ENCODE assay signal across 9 mouse cellular contexts in the genomic region with DNA sequence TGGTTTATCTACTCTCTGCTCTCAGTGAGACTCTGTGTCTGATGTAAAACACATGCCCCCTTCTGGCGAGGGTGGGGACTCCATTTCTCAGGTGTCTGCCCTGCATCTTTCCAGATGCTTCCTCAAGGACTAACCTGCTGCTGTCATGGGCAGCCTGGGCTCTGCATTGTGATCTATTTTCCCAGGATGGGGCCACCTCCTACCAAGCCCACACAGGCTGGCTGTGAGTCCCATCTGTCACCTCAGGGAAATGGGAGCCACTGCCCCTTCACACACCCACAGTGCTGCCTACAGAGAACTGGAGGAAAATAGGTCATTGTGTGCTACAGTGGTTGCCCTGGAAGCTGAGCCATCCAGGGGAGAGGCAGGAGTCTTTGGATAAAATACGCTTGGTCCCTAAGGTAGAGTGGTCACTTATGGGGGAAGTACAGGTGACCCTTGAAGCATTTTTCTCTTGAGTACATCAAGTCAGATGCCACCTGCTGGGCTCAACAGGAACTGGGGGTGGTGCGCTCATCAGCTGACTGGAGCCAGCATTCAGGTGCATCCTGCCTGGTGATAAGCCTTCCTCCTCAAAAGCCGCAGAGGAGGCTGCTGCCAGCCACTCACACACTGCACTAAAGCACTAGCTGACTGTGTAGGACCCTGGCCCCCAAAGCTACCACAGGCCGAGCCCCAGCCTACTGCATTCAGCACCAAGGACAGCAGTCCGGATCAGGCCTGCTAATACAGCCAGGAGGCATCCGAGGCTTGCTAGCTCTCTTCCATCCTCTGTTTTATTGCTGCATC. TPM values are rescaled to one million over a fixed set of nuclear protein-coding genes. Genes with fewer than 3 reads are reported as not detected.
A peak's percentile ranks its signal among the peaks of the same experiment; 100 is the strongest.
DNase-seq lines count a peak whose midpoint lies in the region; ATAC-seq and TF ChIP-seq lines count a peak whose summit lies in the region.
"Had no signal": no experiment of that assay in that cellular context is flagged by ENCODE, and none has a peak within 500 bp of the region (broad histone marks: within the 10 kb centered on the region; RNA-seq: fewer than 3 reads in every experiment).

No protein-coding gene starts in this region.

- no peaks in the 10 kb centered on the region for H3K4me1 ChIP-seq in heart, postnatal 0 days (ENCODE audit: control insufficient read depth, insufficient read depth)
- no peaks in the 10 kb centered on the region for H3K4me1 ChIP-seq in heart, embryonic 11.5 days (ENCODE audit: control insufficient read depth, insufficient read depth, low read length)
- no peaks in the 10 kb centered on the region for H3K4me1 ChIP-seq in CH12.LX (ENCODE audit: control insufficient read depth in 1 of 2, insufficient read depth in 2 of 2)
- H3K4me1 ChIP-seq: lung, embryonic 15.5 days had no signal

- H3K4me2 ChIP-seq in heart, postnatal 0 days (ENCODE audit: low read depth, low read length) = no peak overlapping the region
- no peak overlapping the region for H3K4me2 ChIP-seq in heart, embryonic 11.5 days
- no peak overlapping the region for H3K4me2 ChIP-seq in CH12.LX (ENCODE audit: insufficient read depth, low read depth, poor library complexity, severe bottlenecking)
- H3K4me2 ChIP-seq: lung, embryonic 15.5 days had no signal

- peak; percentile 29 for DNase-seq in heart, postnatal 0 days (ENCODE audit: low spot score)
- peak; percentile 27 for DNase-seq in CH12.LX (ENCODE audit: extremely low read depth)
- peak; percentile 41 for DNase-seq in c-Kit-positive CD71-negative TER-119-negative erythroid progenitor cells, embryonic 14.5 days (ENCODE audit: low read depth)
- peak; percentile 55 to 56 for DNase-seq in frontal cortex, postnatal 36 days (ENCODE audit: low spot score in 2 of 2)
- DNase-seq in mesoderm, embryonic 11.5 days (ENCODE audit: low read depth, low spot score) = peak; percentile 71
- peak; percentile 42 to 52 for DNase-seq in thymus, postnatal 10 days (ENCODE audit: low spot score in 2 of 2)
- DNase-seq in layer of hippocampus, adult 11-12 months (ENCODE audit: low spot score) = no peak

- dilution Hi-C loops in CH12.LX (cut with MboI; ENCODE audit: extremely low pct_ligation_motif_present, extremely low pct_unique_long_range_greater_than_20kb, low sequenced_read_pairs) = no loop called here

- no peaks in the 10 kb centered on the region for H3K36me3 ChIP-seq in heart, postnatal 0 days (replicated peaks; ENCODE audit: control insufficient read depth, insufficient read depth, low read length)
- no peaks in the 10 kb centered on the region for H3K36me3 ChIP-seq in heart, embryonic 11.5 days (ENCODE audit: control insufficient read depth, insufficient read depth, low read length)
- H3K36me3 ChIP-seq in CH12.LX (replicated peaks in 1 of 2; ENCODE audit: control insufficient read depth in 1 of 2, insufficient read depth in 1 of 2, low read length in 1 of 2) = no peaks in the 10 kb centered on the region
- H3K36me3 ChIP-seq: lung, embryonic 15.5 days had no signal

- H3K9me3 ChIP-seq in heart, postnatal 0 days (replicated peaks; ENCODE audit: control insufficient read depth, low read length) = no peaks in the 10 kb centered on the region
- H3K9me3 ChIP-seq in heart, embryonic 11.5 days (replicated peaks; ENCODE audit: control insufficient read depth, low read length) = no peaks in the 10 kb centered on the region
- H3K9me3 ChIP-seq in CH12.LX (replicated peaks; ENCODE audit: low read length) = no peaks in the 10 kb centered on the region
- H3K9me3 ChIP-seq: lung, embryonic 15.5 days had no signal

- ATAC-seq in heart, postnatal 0 days (ENCODE audit: insufficient read depth, low read depth) = peak; percentile 35; the same call in 1 of the 2 replicates
- no peak for ATAC-seq in heart, embryonic 11.5 days (replicated peaks; ENCODE audit: insufficient number of reproducible peaks, low FRiP score, low TSS enrichment)

- in situ Hi-C loops in CH12.LX (cut with MboI; ENCODE audit: low pct_ligation_motif_present, low pct_unique_long_range_greater_than_20kb, low sequenced_read_pairs) = no loop called here

- TF ChIP-seq RAD21 in CH12.LX (IDR thresholded peaks at IDR 0.05; ENCODE audit: low read depth, low read length) = no peak; the same call in 1 of the 2 replicates

- H3K27ac ChIP-seq in heart, postnatal 0 days (ENCODE audit: low read depth) = no peak overlapping the region
- H3K27ac ChIP-seq in heart, embryonic 11.5 days (ENCODE audit: low read depth, low read length) = no peak overlapping the region
- H3K27ac ChIP-seq in CH12.LX (ENCODE audit: insufficient read depth, low read depth) = no peak overlapping the region
- H3K27ac ChIP-seq: lung, embryonic 15.5 days had no signal

- H3K9ac ChIP-seq in heart, postnatal 0 days (replicated peaks; ENCODE audit: low read depth, low read length) = no peak overlapping the region
- H3K9ac ChIP-seq in heart, embryonic 11.5 days (ENCODE audit: low read depth, low read length) = no peak overlapping the region
- no peak overlapping the region for H3K9ac ChIP-seq in CH12.LX (ENCODE audit: insufficient read depth, low read depth)
- H3K9ac ChIP-seq: lung, embryonic 15.5 days had no signal

- no peak for TF ChIP-seq POLR2A in CH12.LX (IDR thresholded peaks at IDR 0.05; ENCODE audit: low read depth, low read length)

- no peak overlapping the region for H3K4me3 ChIP-seq in heart, postnatal 0 days (ENCODE audit: low read depth, low read length)
- H3K4me3 ChIP-seq in heart, embryonic 11.5 days (ENCODE audit: low read depth, low read length) = no peak overlapping the region
- no peak overlapping the region for H3K4me3 ChIP-seq in CH12.LX (replicated peaks in 1 of 3; ENCODE audit: low read depth in 2 of 3, low read length in 2 of 3, poor library complexity in 1 of 3)
- H3K4me3 ChIP-seq: lung, embryonic 15.5 days had no signal

- H3K79me2 ChIP-seq in CH12.LX (replicated peaks; ENCODE audit: control insufficient read depth, extremely low read depth, insufficient read depth, poor library complexity, severe bottlenecking) = no peaks in the 10 kb centered on the region

- no peaks in the 10 kb centered on the region for H3K27me3 ChIP-seq in heart, postnatal 0 days (ENCODE audit: control insufficient read depth, insufficient read depth, low read length)
- H3K27me3 ChIP-seq in heart, embryonic 11.5 days (ENCODE audit: control insufficient read depth, insufficient read depth, low read length) = peaks cover 3% of the 10 kb centered on the region; the same call in 1 of the 2 replicates
- H3K27me3 ChIP-seq in CH12.LX (replicated peaks) = peaks cover 51% of the 10 kb centered on the region
- H3K27me3 ChIP-seq: lung, embryonic 15.5 days had no signal

- WGBS in heart, postnatal 0 days = 28% methylated on average over 7 of the region's 7 CpGs
- WGBS in heart, embryonic 11.5 days (ENCODE audit: insufficient replicate concordance) = 24% methylated on average over 7 of the region's 7 CpGs

- TF ChIP-seq EP300 in heart, postnatal 0 days (IDR thresholded peaks at IDR 0.05; ENCODE audit: low read depth) = no peak
- no peak for TF ChIP-seq EP300 in CH12.LX (IDR thresholded peaks at IDR 0.05; ENCODE audit: low read length)

- TF ChIP-seq CTCF in heart, postnatal 0 days (IDR thresholded peaks at IDR 0.05; ENCODE audit: low read depth) = no peak
- peak; percentile 9 to 57; a peak in 2 of 4 replicates for TF ChIP-seq CTCF in CH12.LX (conservative IDR thresholded peaks at IDR 0.05 in 1 of 2, IDR thresholded peaks at IDR 0.05 in 1 of 2; ENCODE audit: low read depth in 2 of 2, low read length in 2 of 2)

TF ChIP-seq in CH12.LX, 34 proteins besides CTCF, POLR2A, EP300 and RAD21:
- TF ChIP-seq ZMIZ1 (IDR thresholded peaks at IDR 0.05; ENCODE audit: low read depth, low read length) (no peak), SIN3A (IDR thresholded peaks at IDR 0.05; ENCODE audit: low read length) (0 out of 2 replicates have a peak, but pooled peaks have one; percentile 37), SMC3 (IDR thresholded peaks at IDR 0.05; ENCODE audit: low read depth, low read length) (peak; percentile 42)

RNA-seq across cellular contexts. Expression of gene Brsk2, which starts 23.5 kb away (rescaled TPM):
- total RNA-seq in heart, postnatal 0 days (2014; rRNA removed; ENCODE audit: low replicate concordance) = not detected in 2 replicates
- polyA plus RNA-seq in heart, postnatal 0 days (2015; fragmentation: Nextera tagmentation; extraction: Ambion mirVana) = 0.30 and 0.37 TPM in 2 replicates
- polyA plus RNA-seq in heart, embryonic 11.5 days (2014; fragmentation: Nextera tagmentation; extraction: Ambion mirVana) = 0.40 and 0.62 TPM in 2 replicates
- total RNA-seq in CH12.LX (2012; rRNA removed) = 10.7 and 10.9 TPM in 2 replicates
- total RNA-seq in CH12.LX (2014; rRNA removed) = 5.3 and 5.4 TPM in 2 replicates
- 8.8 and 11.0 TPM in 2 replicates for polyA plus RNA-seq in CH12.LX (2012; ENCODE audit: insufficient read length, low read depth)

RNA-seq across cellular contexts. Expression of gene Tollip, which starts 54.7 kb away (rescaled TPM):
- 60.0 and 70.3 TPM in 2 replicates for total RNA-seq in heart, postnatal 0 days (2014; rRNA removed; ENCODE audit: low replicate concordance)
- 28.1 and 30.8 TPM in 2 replicates for polyA plus RNA-seq in heart, postnatal 0 days (2015; fragmentation: Nextera tagmentation; extraction: Ambion mirVana)
- polyA plus RNA-seq in heart, embryonic 11.5 days (2014; fragmentation: Nextera tagmentation; extraction: Ambion mirVana) = 36.2 and 38.8 TPM in 2 replicates
- 16.9 and 18.8 TPM in 2 replicates for total RNA-seq in CH12.LX (2012; rRNA removed)
- 22.3 and 22.8 TPM in 2 replicates for total RNA-seq in CH12.LX (2014; rRNA removed)
- 24.4 and 29.6 TPM in 2 replicates for polyA plus RNA-seq in CH12.LX (2012; ENCODE audit: insufficient read length, low read depth)
